Mouse (Mus musculus) gastrocnemius, adult 8-10 months (tissue): ENCODE data around the gene Ndufa8. TPM values are rescaled to one million over a fixed set of nuclear protein-coding genes. Genes with fewer than 3 reads are reported as not detected.
A peak's percentile ranks its signal among the peaks of the same experiment; 100 is the strongest.

Experiments
- DNase-seq, 2 experiments: peaks; one replicate each; pipeline ENCODE4 v3.0.0; 2022; ENCODE audit warnings: low spot score in 2 of 2
- total RNA-seq, 4 experiments: library from RNA; stranded (reverse); gene quantifications; 2 replicates each; pipeline ENCODE4 v1.2.4; 2022

The Ndufa8 gene
- total RNA-seq, 4 experiments from 2014 or later = 299 to 345 (median 329) TPM

DNA sequence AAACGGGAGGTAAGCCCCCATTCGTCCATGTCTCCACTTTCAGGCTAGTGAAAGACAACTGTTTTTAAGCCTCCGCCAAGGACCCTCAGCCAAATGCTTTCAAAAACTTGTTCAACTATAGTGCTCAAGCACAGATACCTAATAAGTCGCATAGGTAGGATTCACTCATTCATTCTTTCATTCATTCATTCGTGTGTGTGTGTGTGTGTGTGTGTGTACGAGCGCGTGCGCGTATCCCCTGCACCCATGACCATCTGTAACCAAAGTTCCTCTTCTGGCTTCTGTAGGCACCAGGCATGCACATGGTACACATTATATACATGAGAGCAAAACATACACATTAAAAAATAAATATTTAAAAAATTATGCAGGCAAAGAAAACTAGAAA, 355 bp upstream of the Ndufa8 start:
- DNase-seq = no peak

DNA sequence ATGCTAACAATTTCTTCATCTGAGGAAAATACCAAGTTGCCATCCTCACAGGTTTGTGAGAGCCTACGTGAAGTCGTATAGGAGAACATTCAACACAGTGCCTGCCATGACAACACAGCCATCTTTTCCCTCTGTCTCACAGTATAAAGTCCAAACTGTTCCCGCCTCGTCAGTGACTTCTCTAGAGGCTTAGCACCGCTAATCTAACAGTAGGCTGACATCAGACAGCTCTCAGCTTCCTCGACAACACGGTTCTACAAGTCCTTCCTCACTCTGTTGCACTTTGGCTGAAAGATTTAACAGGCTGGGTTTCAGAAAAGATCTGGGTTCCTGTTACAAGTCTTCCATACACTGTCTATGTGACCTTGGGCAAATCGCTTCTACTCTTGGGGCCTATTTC, 1.0 kb downstream of the Ndufa8 start:
- no peak for DNase-seq

DNA sequence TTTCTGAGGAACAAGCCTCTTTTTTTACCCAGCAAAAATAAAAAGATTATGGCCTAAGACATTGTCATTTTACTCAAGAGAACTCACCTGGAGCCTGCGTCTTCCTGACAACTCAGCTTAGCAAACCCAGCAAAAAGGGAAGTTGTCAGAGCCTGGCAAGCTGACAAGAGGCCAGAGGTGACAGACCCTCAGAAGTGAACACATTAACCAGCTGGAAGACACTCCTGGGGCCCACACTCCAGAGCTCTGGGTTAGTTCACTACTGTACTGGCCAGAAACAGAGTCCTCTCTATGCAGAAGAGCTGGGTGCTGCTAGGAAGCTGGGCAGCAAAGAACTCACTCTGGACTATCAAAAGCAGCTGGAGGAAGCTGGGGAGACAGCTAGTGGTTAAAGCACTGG, 8.3 kb downstream of the Ndufa8 start:
- no peak for DNase-seq

DNA sequence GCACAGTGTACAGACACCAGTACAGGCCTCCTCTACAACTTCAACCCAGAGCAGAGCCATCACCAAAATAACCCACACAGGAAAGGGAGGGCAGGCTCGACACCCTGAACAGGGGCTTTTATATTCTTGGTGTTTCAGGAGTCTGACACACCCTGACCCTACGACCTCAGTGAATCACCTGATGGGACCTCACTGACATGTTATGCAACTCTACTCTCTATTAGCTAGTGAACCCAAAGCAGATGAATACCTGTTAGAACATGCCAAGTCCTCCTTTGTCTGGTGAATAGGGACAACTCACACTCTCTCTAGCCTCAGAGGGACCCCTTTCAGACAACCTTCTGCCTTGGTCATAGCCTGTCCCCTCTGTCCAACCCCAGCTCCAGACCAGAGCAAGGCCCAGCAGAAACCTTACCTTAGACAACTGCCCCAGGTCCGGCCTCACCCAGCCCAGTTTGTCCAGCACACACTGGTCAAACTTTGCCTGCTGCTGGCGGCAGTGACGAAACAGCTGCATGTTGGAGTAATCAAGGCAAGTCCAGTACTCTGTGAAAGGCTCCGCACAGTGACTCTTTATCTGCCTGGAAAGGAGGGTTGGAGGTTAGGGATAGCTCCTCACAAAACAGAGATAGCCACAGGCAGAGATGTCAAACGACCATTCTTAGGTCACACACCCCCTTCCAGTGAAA, 9.8 kb downstream of the Ndufa8 start:
- no peak for DNase-seq

DNA sequence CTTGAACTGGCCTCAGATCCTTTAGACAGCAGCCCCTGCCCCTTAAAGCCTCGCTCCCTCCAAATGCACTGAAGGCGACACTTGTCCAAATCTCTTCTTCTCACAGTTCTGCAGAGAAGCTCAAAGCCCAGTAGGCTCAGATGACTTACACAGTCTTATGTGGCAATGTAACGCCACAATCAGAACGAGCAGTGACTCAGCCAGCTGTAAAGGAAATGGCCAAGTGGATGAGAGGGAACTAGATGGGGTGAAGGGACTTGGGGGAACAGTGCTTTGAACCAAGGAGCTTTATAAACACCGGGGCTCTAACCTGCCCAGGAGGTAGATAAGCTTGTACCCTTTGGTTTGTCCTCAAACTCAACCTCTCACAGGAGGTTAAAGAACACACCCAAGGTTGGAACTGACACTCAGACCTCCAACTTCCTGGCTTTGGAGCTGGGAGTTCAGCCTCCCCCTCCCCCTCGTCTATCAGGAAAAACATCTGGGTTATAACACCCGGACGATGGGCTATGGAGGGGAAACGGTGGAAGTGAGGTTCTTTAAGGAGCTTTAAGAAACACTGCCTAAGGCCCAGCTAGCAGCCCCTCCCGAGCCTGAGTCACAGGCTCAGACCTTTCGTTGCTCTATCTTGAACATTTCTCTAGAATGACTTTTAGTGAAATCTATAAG, 13.7 kb downstream of the Ndufa8 start:
- DNase-seq = no peak

DNA sequence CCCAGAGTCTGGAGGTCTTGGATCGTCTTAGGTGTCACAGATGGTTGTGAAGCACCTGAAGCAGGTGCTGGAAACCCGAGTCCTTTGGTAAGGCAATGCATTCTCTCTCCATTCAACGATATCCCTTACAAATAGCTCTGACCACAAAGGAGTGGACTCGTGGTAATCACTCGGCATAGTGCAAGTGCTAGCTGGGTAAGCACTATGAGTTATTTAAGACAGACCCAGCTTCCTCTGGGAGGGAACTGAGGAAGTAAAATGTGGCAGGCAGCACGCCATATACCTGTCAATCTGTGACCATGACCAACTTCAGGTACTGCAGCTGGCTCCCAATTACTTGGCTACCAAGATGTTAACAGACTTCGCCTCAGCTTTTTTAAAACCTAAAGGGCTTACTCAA, 14.3 kb downstream of the Ndufa8 start:
- DNase-seq = no peak

DNA sequence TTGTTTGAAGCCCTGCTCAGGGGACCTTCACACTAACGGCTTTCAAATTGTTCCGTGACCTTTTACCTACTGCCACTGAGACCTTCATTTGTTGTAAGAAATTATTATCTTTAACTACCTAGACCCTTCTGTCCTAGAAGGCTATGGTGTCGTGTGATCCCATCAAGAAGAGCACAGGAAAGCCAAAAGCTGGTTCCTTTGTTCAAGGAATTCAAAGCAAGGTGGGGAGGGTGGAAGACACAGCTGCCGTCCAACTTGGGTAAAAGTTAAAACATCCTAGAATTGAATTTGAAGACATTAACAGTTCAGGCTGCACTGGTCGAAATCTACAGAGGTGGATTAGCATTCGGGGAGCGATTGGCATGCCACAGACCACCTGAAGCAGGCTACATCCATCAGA, 15.2 kb downstream of the Ndufa8 start:
- no peak for DNase-seq

DNA sequence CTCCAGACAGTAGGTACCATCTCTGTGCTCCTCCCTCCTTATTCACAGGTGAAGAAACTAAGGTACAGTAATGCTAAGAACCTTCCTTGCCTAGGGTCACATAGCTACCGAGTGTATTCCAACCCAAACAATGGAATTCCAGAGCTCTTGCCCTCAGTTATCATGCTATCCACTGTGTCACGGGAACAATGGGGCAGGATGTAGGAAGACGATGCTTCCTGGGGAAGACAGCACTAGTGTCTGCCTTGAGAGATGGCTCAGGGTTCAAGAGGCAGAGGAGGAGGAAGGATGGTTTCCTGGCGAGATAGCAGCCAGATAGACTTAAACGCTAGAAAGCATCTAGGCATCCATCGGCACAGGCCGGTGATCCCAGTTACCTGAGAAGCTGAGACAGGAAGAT, 16.3 kb downstream of the Ndufa8 start:
- no peak for DNase-seq

DNA sequence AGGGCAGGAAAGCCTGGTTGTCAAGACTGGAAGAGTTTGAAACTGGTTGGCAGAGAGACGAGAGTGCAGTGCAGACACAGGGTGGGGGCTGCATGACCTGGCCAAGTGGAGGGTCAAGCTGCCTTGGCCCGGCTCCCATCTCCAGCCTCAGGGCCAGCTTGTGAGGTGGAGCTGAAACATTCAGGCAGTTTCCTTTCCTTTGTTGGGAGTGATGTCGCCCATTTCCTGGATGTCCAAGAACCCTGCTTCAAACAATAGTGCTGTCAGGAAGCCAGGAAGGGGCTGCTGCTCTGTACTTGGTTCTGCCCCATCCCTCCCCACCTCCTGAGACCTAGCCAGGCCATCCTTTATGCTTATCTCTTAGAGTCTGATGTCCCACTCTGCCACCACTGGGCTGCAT, 25.9 kb downstream of the Ndufa8 start:
- no peak for DNase-seq

DNA sequence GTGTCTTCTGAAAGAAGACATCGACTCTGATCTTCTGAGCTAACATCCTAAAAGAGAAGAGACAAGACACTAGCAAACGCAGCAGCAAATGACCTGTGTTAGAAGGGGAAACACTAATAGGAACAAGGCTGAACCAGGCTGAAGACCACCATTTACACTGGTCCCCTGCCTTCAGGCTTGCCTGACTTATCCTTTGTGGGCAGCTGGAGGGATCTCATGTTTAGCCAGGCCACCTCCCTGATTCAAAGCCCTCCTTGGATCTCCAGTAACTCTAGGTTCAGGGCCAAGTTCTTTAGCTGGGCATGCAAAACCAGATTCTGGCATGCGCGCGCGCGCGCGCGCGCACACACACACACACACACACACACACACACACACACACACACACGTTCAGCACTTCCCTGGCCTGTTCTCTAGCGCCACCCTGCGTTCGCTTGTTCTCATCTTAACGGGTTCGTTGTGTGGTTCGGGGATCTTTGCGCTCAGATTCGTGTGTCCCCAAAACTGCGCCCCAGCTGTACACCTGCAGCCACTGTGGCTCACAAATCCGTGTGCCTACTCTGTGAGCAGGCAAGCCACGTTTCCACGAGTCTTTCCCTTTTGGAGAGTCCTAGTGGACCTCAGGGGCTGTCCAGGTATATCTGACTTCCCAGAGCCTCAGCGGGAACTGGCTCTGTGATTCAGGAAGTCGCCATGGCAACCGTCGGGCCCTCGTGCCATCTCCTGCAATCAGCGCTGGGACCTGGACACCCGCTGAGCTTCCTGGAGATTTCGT, 27.6 kb downstream of the Ndufa8 start:
- DNase-seq = peak; percentile 40 to 58

DNA sequence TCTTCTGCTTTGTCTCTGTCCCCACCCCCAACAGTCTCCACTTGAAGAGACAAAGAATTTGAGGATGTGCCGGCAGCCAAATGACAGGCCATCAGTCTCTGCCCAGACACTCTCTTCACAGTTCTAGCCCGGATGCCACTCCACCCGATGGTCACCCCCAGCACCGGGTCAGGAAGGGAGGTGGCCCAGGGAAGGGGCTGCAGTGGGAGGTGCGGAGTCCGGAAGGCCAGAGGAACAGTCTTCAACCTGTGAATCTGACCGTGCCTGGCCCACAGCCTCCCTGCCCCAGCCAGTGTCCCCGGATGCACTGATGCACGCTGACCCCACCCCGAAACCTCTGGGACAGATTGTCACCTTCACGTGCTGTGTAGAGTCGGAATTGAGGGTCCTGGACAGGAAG, 36.2 kb downstream of the Ndufa8 start:
- DNase-seq = no peak

DNA sequence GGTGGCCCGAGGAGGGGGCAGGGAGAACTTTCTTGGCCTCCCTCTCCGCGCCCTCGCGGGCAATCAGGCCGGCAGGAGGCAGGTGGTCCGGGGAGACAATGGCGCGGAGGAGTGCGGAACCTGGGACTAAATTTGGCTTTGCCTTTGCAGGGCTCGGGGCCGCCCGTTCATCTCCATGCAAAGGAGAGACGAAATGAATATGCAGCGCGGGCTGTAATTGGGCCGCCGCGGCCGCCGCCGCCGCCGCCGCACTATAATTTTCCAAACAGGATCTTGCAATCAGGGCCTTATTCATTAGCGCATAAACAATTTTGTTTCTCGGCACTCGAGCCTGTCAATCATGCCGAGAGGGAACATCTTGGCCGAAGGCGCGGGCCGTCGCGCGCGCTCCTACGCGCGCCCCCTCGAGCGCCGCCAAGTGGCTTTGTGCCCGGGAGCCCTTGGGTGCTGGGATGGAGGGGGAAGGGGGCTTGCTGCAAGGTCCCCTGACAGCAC, 37.8 kb downstream of the Ndufa8 start:
- no peak for DNase-seq

DNA sequence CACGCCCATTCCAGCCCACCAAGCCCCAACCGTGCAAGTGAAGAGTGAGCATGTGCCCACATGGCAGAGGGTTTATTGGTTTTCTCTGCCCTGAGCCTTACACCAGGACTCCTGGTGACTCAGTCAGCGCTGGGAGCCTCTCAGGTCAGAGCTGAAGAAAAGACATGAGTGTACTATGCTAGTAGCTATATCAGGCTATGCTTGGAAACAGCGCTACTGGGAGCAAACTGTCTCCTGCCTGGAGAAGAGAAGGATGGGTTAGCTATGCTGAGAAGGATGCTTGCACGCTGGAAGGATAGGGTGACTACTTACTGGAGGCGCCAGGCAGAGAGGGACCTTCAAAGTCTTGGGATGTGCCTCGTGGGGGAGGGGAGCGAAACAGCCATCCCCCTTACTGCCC, 38.6 kb downstream of the Ndufa8 start:
- DNase-seq = no peak

DNA sequence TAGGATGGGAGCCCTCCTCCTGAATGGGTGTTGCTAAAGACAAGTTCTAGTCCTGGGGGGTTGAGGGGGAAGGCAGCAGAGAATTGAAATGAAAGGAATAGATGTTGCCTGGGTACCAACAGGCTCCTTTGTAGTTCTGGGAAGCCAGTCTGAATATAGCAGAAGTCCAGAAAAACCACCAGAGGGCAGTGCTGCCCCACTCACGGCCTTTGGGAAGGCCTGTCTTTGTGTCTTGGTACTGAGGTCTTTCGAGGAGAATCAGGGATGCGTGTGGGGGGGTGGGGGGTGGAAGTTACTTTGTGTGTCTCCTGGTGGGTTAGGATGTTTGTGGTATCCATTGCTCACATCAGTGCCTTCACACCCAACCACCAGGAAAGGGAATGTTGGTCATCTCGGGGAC, 39.8 kb downstream of the Ndufa8 start:
- DNase-seq = no peak

DNA sequence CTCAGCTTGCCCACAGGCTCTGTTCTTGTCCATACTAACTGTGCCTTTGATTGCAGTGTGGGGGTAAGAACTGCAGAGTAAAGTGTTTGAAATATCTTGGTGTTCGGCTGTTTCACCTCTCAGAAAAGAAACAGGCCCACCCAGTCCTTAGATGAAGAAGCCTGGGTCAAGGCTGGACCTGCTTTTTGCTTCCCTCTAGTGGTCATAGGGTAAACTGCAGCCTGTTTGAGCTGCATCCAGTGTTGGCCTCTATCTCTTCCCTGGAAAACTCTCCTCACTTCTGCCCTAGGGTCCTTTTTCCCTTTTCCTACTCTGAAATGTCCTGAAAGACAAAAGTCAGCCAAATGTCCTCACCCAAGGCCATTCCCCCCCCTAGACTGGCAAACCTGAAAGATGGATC, 41.1 kb downstream of the Ndufa8 start:
- no peak for DNase-seq

DNA sequence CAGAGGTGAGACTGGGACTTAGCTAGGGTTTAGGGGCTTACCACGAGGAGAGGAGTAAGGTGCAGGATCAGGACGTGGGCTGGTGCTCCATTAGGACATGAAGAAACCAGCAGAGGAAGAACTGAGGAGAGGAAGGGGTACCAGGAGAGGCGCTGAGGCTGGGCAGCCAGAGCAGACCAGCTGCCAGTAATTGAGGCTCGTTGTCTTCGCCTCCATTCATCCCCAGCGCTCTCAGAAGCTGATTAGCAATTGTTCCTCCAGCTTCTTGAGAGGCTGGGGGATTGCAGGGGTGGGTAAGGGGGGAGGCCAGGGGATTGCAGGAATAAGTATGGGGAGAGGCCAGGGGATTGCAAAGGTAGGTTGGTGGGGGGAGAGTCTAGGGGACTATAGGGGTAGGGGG, 47.0 kb downstream of the Ndufa8 start:
- DNase-seq = no peak

DNA sequence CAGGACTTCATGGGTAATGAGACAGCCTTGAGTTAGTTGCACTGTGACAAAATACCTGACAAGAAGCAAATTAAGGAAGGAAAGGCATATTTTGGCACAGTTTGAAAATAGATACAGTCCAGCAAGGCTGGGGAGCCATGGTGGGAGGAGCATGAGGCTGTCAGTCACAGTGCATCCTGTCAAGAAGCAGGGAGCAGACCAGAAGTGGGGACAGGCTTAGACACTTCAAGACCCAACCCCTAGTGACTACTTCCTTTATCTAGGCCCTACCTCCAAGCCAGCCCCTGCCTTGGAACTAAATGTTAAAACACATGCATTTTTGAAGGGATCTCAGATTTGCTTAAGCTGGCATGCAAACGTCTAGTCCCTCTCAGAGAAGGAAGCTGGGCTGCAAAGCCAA, 48.8 kb downstream of the Ndufa8 start:
- DNase-seq = no peak

DNA sequence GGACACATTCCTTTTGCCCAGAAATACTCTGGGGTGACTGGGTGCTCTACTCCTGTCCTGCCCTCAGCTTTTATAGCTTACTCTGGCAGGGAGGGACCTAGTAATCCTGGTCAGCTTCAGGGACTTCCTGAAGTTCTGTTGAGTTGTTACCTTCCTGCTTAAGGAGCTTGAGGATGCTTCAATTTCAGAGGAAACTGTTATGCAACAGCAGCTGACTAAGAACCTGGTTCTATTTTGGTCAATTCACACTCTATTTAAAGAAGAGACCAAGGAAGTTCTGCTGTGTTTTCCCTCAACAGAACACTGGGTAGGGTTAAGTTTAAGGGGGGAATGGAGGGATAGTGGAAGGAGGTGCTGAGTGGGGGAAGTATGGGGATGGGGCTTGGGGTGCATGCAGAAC, 50.0 kb downstream of the Ndufa8 start:
- no peak for DNase-seq

DNA sequence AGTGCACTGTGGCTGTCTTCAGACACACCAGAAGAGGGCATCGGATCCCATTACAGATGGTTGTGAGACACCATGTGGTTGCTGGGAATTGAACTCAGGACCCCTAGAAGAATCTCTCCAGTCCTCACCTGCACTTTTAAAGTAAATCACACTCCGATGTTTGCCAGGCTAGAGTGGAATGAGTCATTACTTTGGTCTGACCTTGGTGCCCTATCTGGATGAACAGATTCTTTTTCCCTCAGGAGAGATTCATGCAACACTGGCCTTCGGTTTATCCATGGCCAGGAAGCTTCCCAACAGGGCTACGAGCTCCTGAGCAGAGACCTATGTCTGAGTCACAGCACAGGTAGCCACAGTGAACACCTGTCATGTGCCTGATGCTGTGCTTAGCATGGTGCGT, 50.8 kb downstream of the Ndufa8 start:
- DNase-seq = no peak

DNA sequence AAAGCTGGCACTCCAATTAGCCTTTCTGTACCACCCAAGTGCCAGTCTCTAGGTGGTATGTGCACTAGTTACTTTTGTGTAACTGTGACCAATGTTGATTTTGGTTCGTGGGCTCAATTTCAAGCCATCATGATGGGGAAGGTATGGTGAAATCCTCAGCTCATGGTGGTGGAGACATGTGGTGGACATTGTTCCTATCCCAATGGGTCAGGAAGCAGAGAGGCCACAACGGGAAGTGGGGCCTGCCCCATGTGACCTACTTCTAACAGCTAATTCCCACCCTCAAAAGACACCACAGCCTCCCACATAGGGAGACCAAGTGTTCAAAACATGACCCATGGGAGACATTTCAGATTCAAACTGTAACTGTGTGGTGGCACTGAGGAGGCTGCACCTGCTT, 52.5 kb downstream of the Ndufa8 start:
- DNase-seq = no peak

DNA sequence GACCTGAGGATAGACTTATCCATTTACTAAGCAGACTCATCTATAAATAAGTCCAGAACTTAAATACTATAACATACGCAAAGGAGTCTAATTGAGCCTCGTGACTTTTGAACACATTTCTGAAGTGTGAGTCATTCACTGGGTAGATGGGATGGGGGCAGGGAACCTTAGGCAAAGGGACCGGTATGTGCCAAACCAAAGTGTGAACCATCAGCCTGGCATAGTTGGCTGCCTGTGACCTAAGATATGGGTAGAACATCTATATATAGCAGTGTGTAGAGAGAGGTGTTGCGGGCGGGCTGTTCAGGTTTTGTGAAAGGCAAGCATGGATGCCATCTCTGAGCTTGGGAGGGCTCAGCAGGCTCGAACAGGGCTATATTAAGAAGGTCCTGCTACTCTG, 54.9 kb downstream of the Ndufa8 start:
- no peak for DNase-seq

DNA sequence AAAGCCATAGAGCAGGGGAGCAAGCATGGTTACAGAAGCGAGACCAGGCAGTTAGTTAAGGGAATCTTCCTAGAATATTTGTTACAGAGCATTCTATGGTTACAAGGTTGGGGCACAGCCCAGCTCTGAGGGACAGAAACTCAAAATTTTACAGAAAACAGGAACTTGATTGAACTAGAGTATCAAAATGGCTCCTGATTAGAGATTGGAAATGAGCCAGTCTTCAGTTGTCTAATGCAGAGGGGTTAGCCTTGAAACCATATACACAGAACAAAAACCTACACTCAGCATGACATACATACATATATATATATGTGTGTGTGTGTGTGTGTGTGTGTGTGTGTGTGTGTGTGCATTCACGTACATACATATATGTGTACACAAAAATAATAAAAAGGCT, 55.7 kb downstream of the Ndufa8 start:
- no peak for DNase-seq

DNA sequence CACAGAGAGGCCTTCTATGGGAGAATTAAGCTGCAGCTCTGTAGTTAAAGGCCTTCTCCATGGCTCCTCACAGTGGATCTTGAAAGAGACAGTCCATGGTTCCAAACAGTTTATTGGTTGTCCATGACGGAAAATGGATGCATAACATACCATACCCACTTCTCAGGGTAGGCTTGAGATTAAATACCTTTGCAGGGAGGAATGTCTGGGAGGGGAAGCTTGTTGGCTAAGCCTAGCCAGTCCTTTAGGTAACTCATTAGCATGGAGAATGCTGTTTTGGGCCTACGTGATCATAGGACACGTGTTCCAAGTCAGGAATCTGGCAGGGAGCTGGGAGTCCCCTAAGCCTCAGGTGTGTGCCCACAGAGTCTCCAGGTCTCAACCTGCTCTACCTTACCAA, 56.9 kb downstream of the Ndufa8 start:
- no peak for DNase-seq
